Mouse (Mus musculus): Measurements from ENCODE around the gene Gm45234. TPM values are rescaled to one million over a fixed set of nuclear protein-coding genes. Genes with fewer than 3 reads are reported as not detected.

Gm45234 gene
- total and polyA plus RNA-seq, 2 experiments from 2014 or later = not detected

DNA sequence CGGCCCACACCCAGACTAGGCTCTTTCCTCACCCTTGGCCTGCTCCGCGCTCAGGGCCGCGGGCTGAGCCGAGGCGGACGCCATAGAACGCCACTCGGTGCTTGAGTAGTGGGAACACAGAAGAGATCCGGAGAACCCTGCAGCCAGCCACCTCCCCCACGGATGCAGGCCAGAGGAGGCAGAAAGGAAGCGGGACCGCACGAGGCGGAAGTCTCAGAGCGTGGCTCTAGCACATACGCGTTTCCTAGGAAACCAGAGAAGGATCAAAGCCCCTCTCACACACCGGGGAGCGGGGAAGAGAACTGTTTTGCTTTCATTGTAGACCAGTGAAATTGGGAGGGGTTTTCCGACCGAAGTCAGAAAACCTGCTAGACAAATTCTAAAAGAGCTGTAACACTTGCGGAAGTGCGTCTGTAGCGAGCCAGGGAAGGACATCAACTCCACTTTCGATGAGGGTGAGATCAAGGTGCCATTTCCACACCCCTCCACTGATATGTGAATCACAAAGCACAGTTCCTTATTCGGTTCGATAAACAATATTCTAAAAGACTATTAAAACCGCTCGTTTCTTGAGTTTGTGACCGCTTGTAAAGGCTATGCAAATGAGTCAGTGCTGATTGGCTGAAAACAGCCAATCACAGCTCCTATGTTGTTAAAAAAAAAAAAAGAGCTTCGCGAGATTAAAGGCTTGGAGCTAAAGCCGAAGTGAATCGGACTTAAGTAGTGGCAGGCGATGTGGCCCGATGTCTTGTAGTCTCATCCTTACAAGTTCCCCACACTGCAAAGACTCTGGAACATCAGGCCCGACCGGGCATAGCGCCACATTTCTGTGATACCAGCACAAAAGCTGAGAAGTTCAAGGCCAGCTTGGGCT, 14.7 kb downstream of the Gm45234 start, which contains the start of gene Grcc10:
TSS of gene Grcc10 (minus strand) at position 487 of the 874 bp plus-strand sequence.
- H3K4me1 ChIP-seq (ENCODE audit: insufficient read depth, low read length) = peaks cover 6% of the 10 kb centered on the region; the same call in 1 of the 2 replicates
- H3K27ac ChIP-seq (ENCODE audit: low read depth, low read length) = peak within 1 kb of the TSS; percentile 98
- DNase-seq (ENCODE audit: low spot score) (peak; percentile 96), ATAC-seq (ENCODE audit: low FRiP score) (peak; percentile 84)
- H3K9ac ChIP-seq (replicated peaks; ENCODE audit: low read length, poor library complexity, severe bottlenecking) = peak within 1 kb of the TSS; percentile 91
- H3K27me3 ChIP-seq (ENCODE audit: insufficient read depth, low read length) = no peaks in the 10 kb centered on the region
- peak within 1 kb of the TSS; percentile 52 for H3K4me3 ChIP-seq (ENCODE audit: low read depth, low read length)
- under 1% methylated on average over 41 of the region's 41 CpGs for WGBS
- no peaks in the 10 kb centered on the region for H3K9me3 ChIP-seq (ENCODE audit: low read length)
- no peak for TF ChIP-seq CTCF (IDR thresholded peaks at IDR 0.05)
- H3K36me3 ChIP-seq (ENCODE audit: insufficient read depth, low read length) = peaks cover 24% of the 10 kb centered on the region
- H3K4me2 ChIP-seq (ENCODE audit: low read depth, low read length, poor library complexity, severe bottlenecking) = peak within 1 kb of the TSS; percentile 70

- H3K9me3 ChIP-seq (ENCODE audit: low read length) = no peaks in the 10 kb centered on the region
- no peaks in the 10 kb centered on the region for H3K27me3 ChIP-seq (ENCODE audit: insufficient read depth, low read length)
- peaks cover 24% of the 10 kb centered on the region for H3K36me3 ChIP-seq (ENCODE audit: insufficient read depth, low read length)
- peak overlapping the region; percentile 98 for H3K27ac ChIP-seq (ENCODE audit: low read depth, low read length)
- WGBS = 1% methylated on average over 29 of the region's 29 CpGs
- DNase-seq (ENCODE audit: low spot score) (peak; percentile 77), ATAC-seq (ENCODE audit: low FRiP score) (peak; percentile 44)
- peak; percentile 74 for TF ChIP-seq CTCF (IDR thresholded peaks at IDR 0.05)
- peak overlapping the region; percentile 91 for H3K9ac ChIP-seq (replicated peaks; ENCODE audit: low read length, poor library complexity, severe bottlenecking)
- H3K4me1 ChIP-seq (ENCODE audit: insufficient read depth, low read length) = peaks cover 6% of the 10 kb centered on the region; the same call in 1 of the 2 replicates
- peak overlapping the region; percentile 70 for H3K4me2 ChIP-seq (ENCODE audit: low read depth, low read length, poor library complexity, severe bottlenecking)
- H3K4me3 ChIP-seq (ENCODE audit: low read depth, low read length) = peak overlapping the region; percentile 52
Observed at GRCm38 (mm10) chr6:124740211-124740887, 15.5 kb downstream of the Gm45234 start.

DNA sequence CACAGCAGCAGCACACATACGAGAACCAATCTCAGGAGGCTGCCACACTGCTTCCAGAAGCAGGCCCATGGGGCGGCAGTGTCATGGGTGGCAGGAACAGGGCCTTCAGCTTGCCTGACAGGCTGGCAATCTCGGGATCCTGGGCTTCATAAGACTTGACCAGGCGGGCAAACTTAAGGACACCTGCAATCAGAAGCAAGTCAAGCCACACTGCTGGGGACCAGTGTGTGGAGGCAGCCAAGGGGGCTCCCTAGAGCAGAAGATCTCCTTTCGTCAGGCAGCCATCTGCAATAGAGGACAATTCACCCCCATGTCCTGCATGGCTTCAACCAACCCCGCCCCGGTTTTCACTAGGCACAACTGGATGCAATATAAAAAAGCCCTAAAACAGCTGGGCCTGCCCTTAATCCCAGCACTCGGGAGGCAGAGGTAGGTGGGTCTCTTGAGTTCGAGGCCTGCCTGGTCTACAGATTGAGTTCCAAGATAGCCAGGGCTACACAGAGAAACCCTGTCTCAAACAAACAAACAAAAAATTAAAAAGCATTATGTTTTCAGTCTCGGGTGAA, 16.5 kb downstream of the Gm45234 start:
- TF ChIP-seq CTCF (IDR thresholded peaks at IDR 0.05) = no peak
- H3K9me3 ChIP-seq (ENCODE audit: low read length) = no peaks in the 10 kb centered on the region
- no peak overlapping the region for H3K4me2 ChIP-seq (ENCODE audit: low read depth, low read length, poor library complexity, severe bottlenecking)
- no peak overlapping the region for H3K9ac ChIP-seq (replicated peaks; ENCODE audit: low read length, poor library complexity, severe bottlenecking)
- 88% methylated on average over 10 of the region's 10 CpGs for WGBS
- DNase-seq (ENCODE audit: low spot score) (no peak), ATAC-seq (ENCODE audit: low FRiP score) (no peak)
- no peak overlapping the region for H3K4me3 ChIP-seq (ENCODE audit: low read depth, low read length)
- no peaks in the 10 kb centered on the region for H3K27me3 ChIP-seq (ENCODE audit: insufficient read depth, low read length)
- 0 out of 2 replicates have a peak overlapping the region, but pooled peaks have one; percentile 98 for H3K27ac ChIP-seq (ENCODE audit: low read depth, low read length)
- H3K36me3 ChIP-seq (ENCODE audit: insufficient read depth, low read length) = peaks cover 16% of the 10 kb centered on the region
- H3K4me1 ChIP-seq (ENCODE audit: insufficient read depth, low read length) = peaks cover 6% of the 10 kb centered on the region; the same call in 1 of the 2 replicates

DNA sequence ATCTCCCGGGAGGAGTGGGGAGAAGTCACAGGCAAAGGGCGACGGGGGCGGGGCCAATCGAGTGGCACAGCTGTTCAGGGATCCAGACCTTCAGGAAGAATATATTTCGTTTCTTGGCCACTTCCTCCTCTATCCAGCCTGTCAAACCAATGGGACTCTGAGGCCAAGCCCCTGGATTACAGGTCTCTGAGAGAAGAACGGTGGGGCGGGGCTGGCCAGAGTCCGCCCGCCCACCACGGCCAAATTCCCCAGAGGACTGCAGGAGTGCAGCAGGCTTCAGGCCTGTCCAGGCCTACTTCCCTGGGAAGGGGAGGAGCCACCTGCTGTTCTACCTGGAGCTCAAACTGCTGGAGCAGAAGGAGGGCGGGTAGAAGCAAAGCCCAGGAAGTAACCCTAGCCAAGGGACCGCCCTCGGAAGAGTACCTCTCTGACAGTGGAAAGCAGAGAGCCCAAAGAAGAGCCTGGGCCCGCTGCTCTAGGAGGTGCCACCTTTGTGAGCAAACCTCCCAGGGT, 17.3 kb downstream of the Gm45234 start, which contains the start of gene Ptpn6:
TSS of gene Ptpn6 (minus strand) at position 204 of the 513 bp plus-strand sequence.
- 0 out of 2 replicates have a peak within 1 kb of the TSS, but pooled peaks have one; percentile 3 for H3K9ac ChIP-seq (replicated peaks; ENCODE audit: low read length, poor library complexity, severe bottlenecking)
- no peaks in the 10 kb centered on the region for H3K9me3 ChIP-seq (ENCODE audit: low read length)
- H3K4me1 ChIP-seq (ENCODE audit: insufficient read depth, low read length) = peaks cover 6% of the 10 kb centered on the region; the same call in 1 of the 2 replicates
- 26% methylated on average over 15 of the region's 15 CpGs for WGBS
- no peak for DNase-seq (ENCODE audit: low spot score)
- H3K27me3 ChIP-seq (ENCODE audit: insufficient read depth, low read length) = no peaks in the 10 kb centered on the region
- H3K27ac ChIP-seq (ENCODE audit: low read depth, low read length) = 0 out of 2 replicates have a peak within 1 kb of the TSS, but pooled peaks have one; percentile 98
- no peak within 1 kb of the TSS for H3K4me2 ChIP-seq (ENCODE audit: low read depth, low read length, poor library complexity, severe bottlenecking)
- ATAC-seq (ENCODE audit: low FRiP score) = no peak
- peaks cover 12% of the 10 kb centered on the region for H3K36me3 ChIP-seq (ENCODE audit: insufficient read depth, low read length)
- no peak for TF ChIP-seq CTCF (IDR thresholded peaks at IDR 0.05)
- no peak within 1 kb of the TSS for H3K4me3 ChIP-seq (ENCODE audit: low read depth, low read length)

DNA sequence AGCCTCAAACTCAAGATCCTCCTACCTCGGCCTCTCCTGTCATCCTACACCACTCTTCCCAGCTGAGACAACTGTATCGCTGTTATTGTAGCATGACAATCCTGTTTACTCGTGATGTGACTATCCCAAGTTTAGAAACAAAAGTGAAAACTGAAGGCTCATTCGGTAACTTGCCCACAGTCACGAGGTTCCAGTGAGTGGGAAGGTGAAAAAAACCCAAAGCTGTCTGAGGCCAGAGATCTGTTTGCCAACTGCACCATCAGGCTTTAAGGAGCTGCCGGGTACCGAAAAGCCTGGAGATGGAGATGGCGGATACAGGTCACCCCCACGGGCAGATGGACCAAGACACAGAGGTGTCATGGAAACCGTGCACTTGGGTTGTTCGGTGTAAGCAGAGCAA, 18.8 kb downstream of the Gm45234 start:
- DNase-seq (ENCODE audit: low spot score) (no peak), ATAC-seq (ENCODE audit: low FRiP score) (no peak)
- no peak overlapping the region for H3K27ac ChIP-seq (ENCODE audit: low read depth, low read length)
- no peak for TF ChIP-seq CTCF (IDR thresholded peaks at IDR 0.05)
- no peaks in the 10 kb centered on the region for H3K27me3 ChIP-seq (ENCODE audit: insufficient read depth, low read length)
- no peaks in the 10 kb centered on the region for H3K9me3 ChIP-seq (ENCODE audit: low read length)
- 0 out of 2 replicates have a peak overlapping the region, but pooled peaks have one; percentile 2 for H3K9ac ChIP-seq (replicated peaks; ENCODE audit: low read length, poor library complexity, severe bottlenecking)
- H3K4me3 ChIP-seq (ENCODE audit: low read depth, low read length) = no peak overlapping the region
- WGBS = 92% methylated on average over 11 of the region's 11 CpGs
- no peaks in the 10 kb centered on the region for H3K36me3 ChIP-seq (ENCODE audit: insufficient read depth, low read length)
- peaks cover 6% of the 10 kb centered on the region; the same call in 1 of the 2 replicates for H3K4me1 ChIP-seq (ENCODE audit: insufficient read depth, low read length)
- H3K4me2 ChIP-seq (ENCODE audit: low read depth, low read length, poor library complexity, severe bottlenecking) = no peak overlapping the region
